Mouse (Mus musculus) kidney, embryonic 14.5 days (tissue): ENCODE measurements around the gene Zfp114. TPM values are rescaled to one million over a fixed set of nuclear protein-coding genes. Genes with fewer than 3 reads are reported as not detected.

Experiments
- ATAC-seq: fragments of 200-750 bp; cut with Nextera tagmentation; 2 replicates; pipeline ENCODE4 v1.8.0; 2017; ENCODE audit warnings: moderate number of reproducible peaks, mild to moderate bottlenecking, moderate TSS enrichment, moderate library complexity; ENCODE audit not compliant: low FRiP score, low TSS enrichment
- H3K27ac ChIP-seq: fragments of 300-500 bp; sonication (generic); 2 replicates; pipeline ENCODE4 v1.5.1; 2014; ENCODE audit warnings: low read depth, mild to moderate bottlenecking, low read length, moderate library complexity, mixed read lengths
- H3K27me3 ChIP-seq: fragments of 300-500 bp; sonication (generic); 2 replicates; pipeline ENCODE4 v1.6.1; 2014; ENCODE audit warnings: mild to moderate bottlenecking, low read length; ENCODE audit not compliant: control insufficient read depth, insufficient read depth
- H3K36me3 ChIP-seq: fragments of 300-500 bp; sonication (generic); 2 replicates; pipeline ENCODE4 v1.6.1; 2014; ENCODE audit warnings: low read length, mixed read lengths; ENCODE audit not compliant: control insufficient read depth, insufficient read depth
- H3K4me1 ChIP-seq: fragments of 300-500 bp; sonication (generic); 2 replicates; pipeline ENCODE4 v1.6.1; 2014; ENCODE audit warnings: low read length, mixed read lengths; ENCODE audit not compliant: control insufficient read depth, insufficient read depth
- H3K4me2 ChIP-seq: fragments of 300-500 bp; sonication (generic); replicated peaks from 2 replicates; pipeline ENCODE4 v1.6.1; 2014; ENCODE audit warnings: low read depth, mild to moderate bottlenecking, low read length
- H3K4me3 ChIP-seq: fragments of 300-500 bp; sonication (generic); 2 replicates; pipeline ENCODE4 v1.5.1; 2014; ENCODE audit warnings: mild to moderate bottlenecking, low read length
- H3K9ac ChIP-seq: fragments of 300-500 bp; sonication (generic); 2 replicates; pipeline ENCODE4 v1.6.1; 2014; ENCODE audit warnings: low read depth, mild to moderate bottlenecking, low read length, moderate library complexity
- H3K9me3 ChIP-seq: fragments of 300-500 bp; sonication (generic); 2 replicates; pipeline ENCODE4 v1.6.1; 2016; ENCODE audit warnings: low read length; ENCODE audit not compliant: control insufficient read depth
- WGBS: fragments of 180-500 bp; shearing (Covaris S2); extraction: QIAGEN DNeasy Blood & Tissue Kit; methylation state at CpG from one replicate; pipeline ENCODE4 v1.1.7; 2014; 5-methylcytosine and 5-hydroxymethylcytosine counted together
- polyA plus RNA-seq: library from polyadenylated mRNA; unstranded; fragments of >200 nt; fragmentation: Nextera tagmentation; extraction: Ambion mirVana; gene quantifications from 2 replicates; pipeline ENCODE4 v1.2.1, GENCODE M21; 2014

Zfp114 gene
- polyA plus RNA-seq, 1 experiment from 2014 or later: 6.1 TPM

DNA sequence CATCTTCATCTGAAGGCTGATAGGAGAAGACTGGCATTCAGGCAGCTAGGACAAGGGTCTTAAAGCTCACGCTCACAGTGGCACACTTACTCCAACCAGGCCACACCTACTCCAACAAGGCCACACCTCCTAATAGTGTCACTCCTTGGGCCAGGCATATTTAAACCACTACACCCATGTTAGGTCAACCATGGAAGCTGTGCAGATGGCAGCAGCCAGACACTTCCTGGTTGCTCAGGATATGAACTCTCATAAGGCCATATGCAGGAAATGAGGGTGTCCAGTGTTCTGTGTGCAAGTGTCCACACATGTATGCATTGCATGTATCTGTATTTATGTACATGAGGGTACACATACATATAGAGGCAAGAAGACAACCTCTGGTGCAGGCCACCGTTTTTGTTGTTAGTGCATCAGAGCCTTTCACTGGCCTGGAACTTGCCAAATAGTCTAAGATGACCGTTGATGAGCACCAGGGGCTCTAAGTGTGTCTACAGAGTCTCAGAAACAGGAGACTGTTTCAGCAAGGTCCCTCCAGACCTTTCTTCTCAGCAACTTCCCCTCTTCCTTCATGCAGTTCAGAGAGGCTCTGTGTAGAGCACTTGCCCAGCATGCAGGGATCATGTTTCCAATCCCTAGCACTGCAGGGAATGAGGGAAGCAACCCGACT lies 14.2 kb downstream of the Zfp114 start:
- Histone ChIP-seq H3K9me3 (no peaks in the 10 kb centered on the region; the same call in 1 of the 2 replicates), H3K4me3 (no peak overlapping the region), H3K36me3 (no peaks in the 10 kb centered on the region; the same call in 1 of the 2 replicates), H3K4me2 (no peak overlapping the region), H3K27me3 (no peaks in the 10 kb centered on the region), H3K4me1 (no peaks in the 10 kb centered on the region), H3K9ac (no peak overlapping the region), H3K27ac (no peak overlapping the region)
- WGBS: 69% methylated on average over 4 of the region's 4 CpGs
- ATAC-seq: no peak

DNA sequence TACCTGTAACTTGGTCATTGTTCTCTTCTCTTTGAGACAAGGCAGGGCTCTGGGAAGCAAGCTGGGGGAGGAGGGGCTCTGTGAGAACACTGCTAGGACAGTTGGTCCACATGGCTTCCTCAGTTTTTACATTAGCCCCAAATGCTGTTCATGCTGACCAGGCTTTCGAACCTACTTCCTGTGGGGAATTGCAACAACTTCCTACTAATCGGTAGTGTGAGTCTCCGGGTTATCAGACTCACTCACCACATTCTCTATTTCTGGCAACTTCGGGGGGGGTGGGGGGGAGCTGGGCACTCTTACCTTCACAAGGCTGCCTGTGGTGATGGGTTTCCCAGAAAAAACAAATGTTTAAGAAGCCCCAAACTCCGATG lies 14.7 kb downstream of the Zfp114 start:
- H3K36me3 ChIP-seq: peaks cover 4% of the 10 kb centered on the region; the same call in 1 of the 2 replicates
- H3K27ac ChIP-seq: no peak overlapping the region
- no peak for ATAC-seq
- 82% methylated on average over 5 of the region's 5 CpGs for WGBS
- H3K4me1 ChIP-seq: no peaks in the 10 kb centered on the region
- no peak overlapping the region for H3K4me3 ChIP-seq
- H3K27me3 ChIP-seq: no peaks in the 10 kb centered on the region
- no peak overlapping the region for H3K9ac ChIP-seq
- peaks cover 5% of the 10 kb centered on the region; the same call in 1 of the 2 replicates for H3K9me3 ChIP-seq
- no peak overlapping the region for H3K4me2 ChIP-seq

DNA sequence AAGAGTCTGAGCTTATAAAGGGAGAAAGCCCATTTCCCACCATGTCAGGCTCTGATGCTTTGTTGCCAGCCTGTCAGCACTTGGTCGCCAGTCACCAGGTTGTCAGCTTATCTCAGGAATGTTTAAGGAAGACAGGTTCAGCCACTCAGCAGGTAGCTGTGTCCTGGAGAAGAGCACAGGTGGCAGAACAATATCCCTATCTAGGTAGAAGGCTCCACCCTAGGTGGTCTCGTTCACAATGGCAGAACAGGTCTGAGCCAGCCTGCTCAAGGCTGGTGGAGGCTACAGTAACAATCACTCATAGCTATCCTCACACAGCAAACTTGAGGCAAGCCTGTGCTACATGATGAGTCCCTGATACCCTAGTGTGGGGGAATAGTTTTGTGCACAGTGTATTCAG lies 16.5 kb downstream of the Zfp114 start:
- H3K4me2 ChIP-seq: no peak overlapping the region
- no peak for ATAC-seq
- no peaks in the 10 kb centered on the region for H3K4me1 ChIP-seq
- no peak overlapping the region for H3K9ac ChIP-seq
- H3K36me3 ChIP-seq: peaks cover 4% of the 10 kb centered on the region; the same call in 1 of the 2 replicates
- H3K27me3 ChIP-seq: no peaks in the 10 kb centered on the region
- no peak overlapping the region for H3K27ac ChIP-seq
- peaks cover 9% of the 10 kb centered on the region; the same call in 1 of the 2 replicates for H3K9me3 ChIP-seq
- 82% methylated on average over 2 of the region's 2 CpGs for WGBS
- H3K4me3 ChIP-seq: no peak overlapping the region

DNA sequence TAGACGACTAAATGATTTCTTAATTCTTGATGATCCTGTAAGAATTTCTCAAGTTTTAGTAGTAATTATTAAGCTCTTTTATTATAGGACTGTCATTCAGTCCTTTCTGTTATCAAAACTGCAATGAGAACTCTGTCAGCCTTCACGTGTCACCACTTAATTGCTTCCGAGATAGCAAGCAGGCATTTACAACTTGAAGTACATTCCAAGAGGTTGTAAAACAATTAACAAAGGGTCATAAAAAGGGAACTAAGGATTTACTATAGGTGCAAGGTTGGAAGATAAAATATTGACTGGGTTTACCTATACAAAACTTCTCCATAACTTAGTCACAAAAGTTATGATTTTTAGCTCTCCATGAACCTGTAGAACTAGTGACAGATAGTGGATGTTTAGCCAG lies 18.3 kb downstream of the Zfp114 start:
- peaks cover 17% of the 10 kb centered on the region for H3K36me3 ChIP-seq
- peaks cover 9% of the 10 kb centered on the region; the same call in 1 of the 2 replicates for H3K9me3 ChIP-seq
- 63% methylated on average over 3 of the region's 3 CpGs for WGBS
- H3K27me3 ChIP-seq: no peaks in the 10 kb centered on the region
- no peak overlapping the region for H3K4me3 ChIP-seq
- ATAC-seq: no peak
- H3K27ac ChIP-seq: no peak overlapping the region
- H3K4me1 ChIP-seq: no peaks in the 10 kb centered on the region
- H3K4me2 ChIP-seq: no peak overlapping the region
- no peak overlapping the region for H3K9ac ChIP-seq

DNA sequence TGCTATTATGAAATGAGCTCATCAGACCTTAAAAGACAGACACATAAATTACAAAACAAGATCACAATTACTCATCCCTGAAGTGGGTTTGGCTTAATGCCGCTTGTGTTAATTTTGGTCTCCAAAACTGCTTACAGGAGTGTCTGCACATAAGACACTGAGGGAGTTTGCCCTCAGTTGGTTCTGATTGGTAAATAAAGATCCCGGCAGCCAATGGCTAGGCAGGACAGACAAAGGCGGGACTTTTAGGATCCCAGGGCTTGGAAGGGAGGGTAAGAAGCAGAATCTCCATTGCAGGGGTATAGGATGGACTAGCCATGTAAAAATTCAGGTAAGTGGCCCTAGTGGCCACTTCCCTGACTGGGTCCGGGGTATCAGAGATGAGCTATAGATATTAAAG lies 22.1 kb downstream of the Zfp114 start:
- H3K4me3 ChIP-seq: no peak overlapping the region
- H3K27me3 ChIP-seq: no peaks in the 10 kb centered on the region
- peaks cover 53% of the 10 kb centered on the region for H3K36me3 ChIP-seq
- no peak overlapping the region for H3K27ac ChIP-seq
- H3K4me2 ChIP-seq: no peak overlapping the region
- H3K4me1 ChIP-seq: no peaks in the 10 kb centered on the region
- 91% methylated on average over 4 of the region's 4 CpGs for WGBS
- H3K9me3 ChIP-seq: peaks cover 14% of the 10 kb centered on the region; the same call in 1 of the 2 replicates
- no peak overlapping the region for H3K9ac ChIP-seq
- no peak for ATAC-seq

DNA sequence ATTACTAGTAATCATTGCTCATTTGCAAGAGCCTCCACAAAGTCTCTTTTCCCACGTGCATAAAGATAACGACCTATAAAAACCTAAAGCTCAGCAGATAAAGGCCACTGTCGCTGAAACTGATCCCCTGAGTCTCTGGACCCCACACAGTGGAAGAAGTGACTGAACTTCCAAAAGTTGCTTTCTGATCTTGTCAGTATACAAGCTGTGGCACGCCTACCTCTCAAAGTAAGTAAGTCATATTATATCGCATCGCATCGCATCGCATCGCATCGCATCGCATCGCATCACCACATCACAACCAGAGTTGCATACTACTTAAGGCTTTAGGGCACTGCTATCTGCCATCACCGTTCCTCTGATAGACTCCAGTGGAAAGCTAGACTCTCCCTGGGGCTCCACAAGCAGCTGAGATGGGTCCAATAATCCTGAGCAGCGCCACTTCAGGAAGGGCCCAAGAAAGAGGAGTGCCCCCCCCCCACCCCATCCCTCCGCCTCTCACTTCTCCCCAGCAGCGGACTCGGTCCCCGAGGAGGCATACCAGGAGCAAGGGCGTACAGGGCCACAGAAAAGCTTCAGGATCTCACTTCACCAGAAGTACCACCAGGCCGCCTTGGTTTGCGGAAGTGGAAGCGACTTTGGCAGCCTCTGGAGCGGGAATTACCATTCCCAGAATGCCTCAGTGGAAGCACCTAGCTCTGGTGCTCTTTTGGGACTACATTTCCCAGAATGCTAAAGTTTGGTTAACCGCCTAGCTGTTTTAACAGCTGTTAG lies 32.8 kb downstream of the Zfp114 start:
- peak overlapping the region; percentile 41 for H3K4me2 ChIP-seq
- peak overlapping the region; percentile 63; the same call in 1 of the 2 replicates for H3K27ac ChIP-seq
- peaks cover 23% of the 10 kb centered on the region for H3K36me3 ChIP-seq
- H3K9me3 ChIP-seq: no peaks in the 10 kb centered on the region
- H3K4me1 ChIP-seq: no peaks in the 10 kb centered on the region
- H3K9ac ChIP-seq: peak overlapping the region; percentile 82
- 11% methylated on average over 24 of the region's 24 CpGs for WGBS
- H3K27me3 ChIP-seq: no peaks in the 10 kb centered on the region
- peak overlapping the region; percentile 63 for H3K4me3 ChIP-seq
- peak; percentile 93 for ATAC-seq

DNA sequence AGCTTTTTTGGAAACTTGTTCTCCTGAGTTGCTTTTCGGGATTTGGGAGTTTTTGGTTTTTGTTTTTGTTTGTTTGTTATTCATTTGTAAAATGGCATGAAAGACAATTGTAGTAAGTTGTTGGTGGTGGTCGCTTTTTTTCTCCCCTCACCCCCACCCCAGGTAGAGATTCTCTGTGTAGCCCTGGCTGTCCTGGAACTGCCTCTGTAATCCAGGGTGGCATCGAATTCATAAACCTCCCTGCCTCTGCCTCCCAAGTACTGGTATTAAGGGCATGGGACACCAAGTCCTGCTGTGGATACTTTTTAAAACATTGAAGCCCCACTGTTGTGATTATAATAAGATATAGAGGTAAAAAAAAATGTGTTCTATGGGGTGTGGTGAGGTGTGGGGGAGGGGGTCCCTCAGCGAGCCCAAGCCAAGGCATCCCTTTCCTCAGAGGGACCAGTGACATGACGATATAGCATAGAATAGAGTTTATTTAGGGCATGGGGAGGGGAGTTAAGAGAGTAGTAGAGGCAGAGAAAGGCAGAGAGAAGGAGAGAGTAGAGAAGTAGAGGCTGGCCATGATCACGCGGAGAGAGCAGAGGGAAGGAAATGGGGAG lies 33.5 kb downstream of the Zfp114 start:
- ATAC-seq: peak; percentile 65; the same call in 1 of the 2 replicates

DNA sequence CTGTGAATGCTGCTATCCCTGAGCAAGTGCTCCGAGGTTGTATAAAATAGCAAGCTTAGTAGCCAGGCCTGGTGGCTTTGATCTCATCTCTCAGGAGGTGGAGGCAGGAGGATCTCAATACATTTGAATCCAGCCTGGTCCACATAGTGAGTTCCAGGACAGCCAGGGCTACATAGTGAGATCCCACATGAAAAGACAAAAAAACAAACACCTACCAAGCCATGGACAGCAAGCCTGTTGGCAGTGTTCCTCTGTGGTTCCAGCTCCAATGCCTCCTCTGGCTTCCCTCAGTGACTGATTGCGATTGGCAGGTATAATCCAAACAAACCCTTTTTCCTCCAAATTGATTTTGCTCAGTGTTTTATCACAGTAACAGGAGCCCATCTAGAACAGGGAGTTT lies 35.4 kb downstream of the Zfp114 start:
- Histone ChIP-seq H3K27ac (no peak overlapping the region), H3K27me3 (no peaks in the 10 kb centered on the region), H3K9ac (no peak overlapping the region), H3K4me1 (no peaks in the 10 kb centered on the region), H3K9me3 (no peaks in the 10 kb centered on the region), H3K4me2 (no peak overlapping the region), H3K4me3 (no peak overlapping the region), H3K36me3 (peaks cover 5% of the 10 kb centered on the region)
- WGBS: 68% methylated on average over 2 of the region's 2 CpGs
- no peak for ATAC-seq

More for the DNA sequence above, 33.5 kb downstream of the Zfp114 start:
- WGBS: 62% methylated on average over 7 of the region's 7 CpGs
- peak overlapping the region; percentile 63 for H3K4me3 ChIP-seq
- no peak overlapping the region for H3K27ac ChIP-seq
- H3K27me3 ChIP-seq: no peaks in the 10 kb centered on the region
- no peaks in the 10 kb centered on the region for H3K4me1 ChIP-seq
- H3K9me3 ChIP-seq: no peaks in the 10 kb centered on the region
- peaks cover 19% of the 10 kb centered on the region for H3K36me3 ChIP-seq
- no peak overlapping the region; the same call in 1 of the 2 replicates for H3K9ac ChIP-seq
- H3K4me2 ChIP-seq: peak overlapping the region; percentile 41

DNA sequence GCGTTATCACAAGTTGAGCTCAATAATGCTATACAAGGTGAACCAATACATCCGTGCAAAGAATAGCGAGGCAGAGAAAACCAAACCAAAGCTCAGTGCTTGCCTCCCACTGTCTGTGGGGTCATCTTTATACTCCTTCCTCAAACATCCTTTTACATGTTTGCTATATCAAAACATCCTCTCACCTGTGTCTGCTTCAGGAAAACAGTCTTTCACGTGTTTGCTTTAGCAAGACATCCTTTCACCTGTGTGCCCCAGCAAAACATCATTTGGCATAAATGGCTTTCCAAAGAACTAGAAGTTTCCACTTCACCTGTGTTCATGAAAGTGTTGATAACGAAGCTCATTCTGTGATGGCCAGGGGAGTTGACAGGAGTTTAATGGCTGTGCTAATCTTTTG lies 36.5 kb downstream of the Zfp114 start, which contains the start of gene Zfp111:
Zfp111 (minus strand) TSS at position 101 of the 400 bp plus-strand sequence.
- no peaks in the 10 kb centered on the region for H3K4me1 ChIP-seq
- ATAC-seq: no peak
- no peaks in the 10 kb centered on the region for H3K9me3 ChIP-seq
- 85% methylated on average over 5 of the region's 5 CpGs for WGBS
- no peak within 1 kb of the TSS for H3K4me2 ChIP-seq
- no peak within 1 kb of the TSS for H3K4me3 ChIP-seq
- no peak within 1 kb of the TSS for H3K27ac ChIP-seq
- no peak within 1 kb of the TSS for H3K9ac ChIP-seq
- no peaks in the 10 kb centered on the region for H3K36me3 ChIP-seq
- H3K27me3 ChIP-seq: no peaks in the 10 kb centered on the region
